ENCODE assay signal across 8 mouse cellular contexts in genomic region chr1:63445656-63446046, GRCm38 (mm10). TPM values are rescaled to one million over a fixed set of nuclear protein-coding genes. Genes with fewer than 3 reads are reported as not detected.
DNase-seq lines count a peak whose midpoint lies in the region; ATAC-seq and TF ChIP-seq lines count a peak whose summit lies in the region.

Gene Adam23, plus strand, starts transcription at chr1:63445891.

- TF ChIP-seq CTCF in spleen, adult 2 months (IDR thresholded peaks at IDR 0.05; ENCODE audit: extremely low read depth, insufficient read depth, insufficient read length, insufficient replicate concordance): no peak
- TF ChIP-seq CTCF in cortical plate, adult 2 months (IDR thresholded peaks at IDR 0.05; ENCODE audit: extremely low read depth, insufficient read depth, low read length): no peak
- no peak for TF ChIP-seq CTCF in layer of hippocampus, adult 2 months (conservative IDR thresholded peaks at IDR 0.05)

- H3K36me3 ChIP-seq in spleen, adult 2 months (ENCODE audit: control insufficient read depth, insufficient read depth, low read length): no peaks in the 10 kb centered on the region
- no peaks in the 10 kb centered on the region for H3K36me3 ChIP-seq in liver, embryonic 15.5 days (replicated peaks)

- WGBS in spleen, adult 2 months: 3% methylated on average over 34 of the region's 41 CpGs
- under 1% methylated on average over 41 of the region's 41 CpGs for WGBS in liver, embryonic 15.5 days (ENCODE audit: insufficient replicate concordance)

- peaks cover 10% of the 10 kb centered on the region for H3K27me3 ChIP-seq in spleen, adult 2 months (ENCODE audit: control insufficient read depth, insufficient read depth, low read length)
- H3K27me3 ChIP-seq in liver, embryonic 15.5 days: peaks cover 53% of the 10 kb centered on the region

- no peak within 1 kb of the TSS for H3K9ac ChIP-seq in liver, embryonic 15.5 days

- H3K27ac ChIP-seq in spleen, adult 2 months (ENCODE audit: insufficient read depth, low read length): no peak within 1 kb of the TSS; the same call in 1 of the 2 replicates
- H3K27ac ChIP-seq in cortical plate, adult 2 months (ENCODE audit: insufficient read depth, low read length): peak within 1 kb of the TSS; percentile 84
- H3K27ac ChIP-seq in layer of hippocampus, adult 2 months: peak within 1 kb of the TSS; percentile 93
- H3K27ac ChIP-seq in liver, embryonic 15.5 days (replicated peaks): no peak within 1 kb of the TSS

- no peaks in the 10 kb centered on the region for H3K4me1 ChIP-seq in spleen, adult 2 months (ENCODE audit: control insufficient read depth, insufficient read depth, insufficient read length)
- H3K4me1 ChIP-seq in cortical plate, adult 2 months (ENCODE audit: control insufficient read depth, insufficient read depth, low read length): peaks cover 9% of the 10 kb centered on the region
- peaks cover 7% of the 10 kb centered on the region; the same call in 1 of the 2 replicates for H3K4me1 ChIP-seq in liver, embryonic 15.5 days (replicated peaks)

- TF ChIP-seq POLR2A in spleen, adult 2 months (IDR thresholded peaks at IDR 0.05; ENCODE audit: low read depth, low read length): no peak
- peak; percentile 29; the same call in 1 of the 2 replicates for TF ChIP-seq POLR2A in cortical plate, adult 2 months (IDR thresholded peaks at IDR 0.05; ENCODE audit: extremely low read depth, insufficient read depth, low read length)

- peak within 1 kb of the TSS; percentile 32; the same call in 1 of the 2 replicates for H3K4me3 ChIP-seq in spleen, adult 2 months (ENCODE audit: extremely low read depth, insufficient read depth, insufficient read length)
- H3K4me3 ChIP-seq in cortical plate, adult 2 months (ENCODE audit: insufficient read depth, low read length): peak within 1 kb of the TSS; percentile 64
- H3K4me3 ChIP-seq in layer of hippocampus, adult 2 months: peak within 1 kb of the TSS; percentile 62
- peak within 1 kb of the TSS; percentile 39 for H3K4me3 ChIP-seq in liver, embryonic 15.5 days (replicated peaks)

- DNase-seq in spleen, adult 2 months (ENCODE audit: low read depth in 1 of 2, low spot score in 2 of 2): no peak
- no peak for DNase-seq in spleen, postnatal 14 days (ENCODE audit: low spot score in 2 of 2)
- DNase-seq in gastrocnemius, postnatal 25 days: peak; percentile 13
- DNase-seq in layer of hippocampus, adult 2 months (ENCODE audit: low spot score in 2 of 2): peak; percentile 80 to 89
- DNase-seq in right cerebral cortex, postnatal 10 days (ENCODE audit: low spot score in 2 of 2): peak; percentile 90 to 91
- no peak for DNase-seq in spleen, adult 12 weeks (ENCODE audit: low spot score)

- no peak for ATAC-seq in liver, embryonic 15.5 days (ENCODE audit: insufficient read depth)

- H3K9me3 ChIP-seq in liver, embryonic 15.5 days (replicated peaks): no peaks in the 10 kb centered on the region

- H3K4me2 ChIP-seq in liver, embryonic 15.5 days: peak within 1 kb of the TSS; percentile 60

RNA-seq across cellular contexts. Expression of gene Adam23, which starts in this region (rescaled TPM):
- polyA plus RNA-seq in spleen, adult 2 months (2012; rRNA removed): 11.8 and 12.1 TPM in 2 replicates
- 84.2 and 84.7 TPM in 2 replicates for polyA plus RNA-seq in cortical plate, adult 2 months (2012; rRNA removed)
- total RNA-seq in gastrocnemius, postnatal 25 days (2021): 1 to 10 TPM; 1.3 to 2.3 TPM
- 100 to 1,000 TPM; 129 to 131 TPM for total RNA-seq in layer of hippocampus, adult 2 months (2021)
- 0.33 and 0.90 TPM in 2 replicates for polyA plus RNA-seq in liver, embryonic 15.5 days (2015; fragmentation: Nextera tagmentation; extraction: Ambion mirVana)

Comparison
In these comparisons a context has a peak if more than half of its experiments do, and no peak if none do; other contexts are left out.
1. RNA of gene Adam23 (total RNA-seq): 129 to 131 TPM in layer of hippocampus, adult 2 months; 1.3 to 2.3 TPM in gastrocnemius, postnatal 25 days; every median in the first group is over 10 times any median in the second.
2. DNase-seq: peak in gastrocnemius, postnatal 25 days (single experiment), layer of hippocampus, adult 2 months (2 of 2) and right cerebral cortex, postnatal 10 days (2 of 2); none in spleen, adult 2 months (0 of 2), spleen, postnatal 14 days (0 of 2) and spleen, adult 12 weeks (single experiment).
3. H3K27ac ChIP-seq: peak in cortical plate, adult 2 months (single experiment) and layer of hippocampus, adult 2 months (single experiment); none in spleen, adult 2 months (single experiment) and liver, embryonic 15.5 days (single experiment).
4. Peak in every context shown above with its lines, with median percentiles within 50 percentile points of each other: H3K4me3 ChIP-seq.